Mouse (Mus musculus) embryonic facial prominence, embryonic 11.5 days (tissue): ENCODE measurements around the gene Tmem101. TPM values are rescaled to one million over a fixed set of nuclear protein-coding genes. Genes with fewer than 3 reads are reported as not detected.

ENCODE experiments used
- ATAC-seq: fragments of 200-750 bp; cut with Nextera tagmentation; replicated peaks from 2 replicates; pipeline ENCODE4 v1.8.0; 2017; ENCODE audit warnings: low read depth; ENCODE audit not compliant: insufficient number of reproducible peaks, low FRiP score, low TSS enrichment
- DNase-seq: peaks from one replicate; pipeline ENCODE4 v3.0.0-alpha.2; 2015; ENCODE audit warnings: low spot score
- H3K27ac ChIP-seq: fragments of 300-500 bp; sonication (generic); replicated peaks from 2 replicates; pipeline ENCODE4 v1.5.1; 2014; ENCODE audit warnings: mild to moderate bottlenecking, low read depth, low read length, control low read depth
- H3K27me3 ChIP-seq: fragments of 300-500 bp; sonication (generic); 2 replicates; pipeline ENCODE4 v1.6.1; 2014; ENCODE audit warnings: mild to moderate bottlenecking, low read length, moderate library complexity, mixed read lengths; ENCODE audit not compliant: control insufficient read depth, insufficient read depth
- H3K36me3 ChIP-seq: fragments of 300-500 bp; sonication (generic); replicated peaks from 2 replicates; pipeline ENCODE4 v1.6.1; 2014; ENCODE audit warnings: low read depth, mild to moderate bottlenecking, low read length, moderate library complexity, mixed read lengths; ENCODE audit not compliant: control insufficient read depth, insufficient read depth
- H3K4me1 ChIP-seq: fragments of 300-500 bp; sonication (generic); 2 replicates; pipeline ENCODE4 v1.6.1; 2014; ENCODE audit warnings: low read length, mixed read lengths; ENCODE audit not compliant: control insufficient read depth, insufficient read depth
- H3K4me2 ChIP-seq: fragments of 300-500 bp; sonication (generic); 2 replicates; pipeline ENCODE4 v1.6.1; 2014; ENCODE audit warnings: low read depth, mild to moderate bottlenecking, control low read depth, low read length, moderate library complexity
- H3K4me3 ChIP-seq: fragments of 300-500 bp; sonication (generic); 2 replicates; pipeline ENCODE4 v1.5.1; 2014; ENCODE audit warnings: low read depth, low read length, control low read depth
- H3K9ac ChIP-seq: fragments of 300-500 bp; sonication (generic); replicated peaks from 2 replicates; pipeline ENCODE4 v1.6.1; 2014; ENCODE audit warnings: mild to moderate bottlenecking, control low read depth, low read length
- H3K9me3 ChIP-seq: fragments of 300-500 bp; sonication (generic); replicated peaks from 2 replicates; pipeline ENCODE4 v1.6.1; 2016; ENCODE audit warnings: mild to moderate bottlenecking, low read length, inconsistent platforms, mixed read lengths; ENCODE audit not compliant: control insufficient read depth
- WGBS: fragments of 180-500 bp; shearing (Covaris S2); extraction: QIAGEN DNeasy Blood & Tissue Kit; methylation state at CpG from one replicate; pipeline ENCODE4 v1.1.7; 2014; 5-methylcytosine and 5-hydroxymethylcytosine counted together
- polyA plus RNA-seq: library from polyadenylated mRNA; unstranded; fragments of >200 nt; fragmentation: Nextera tagmentation; extraction: Ambion mirVana; gene quantifications from 2 replicates; pipeline ENCODE4 v1.2.1, GENCODE M21; 2014

Tmem101 gene
- 37.0 and 37.8 TPM in 2 replicates for polyA plus RNA-seq

DNA sequence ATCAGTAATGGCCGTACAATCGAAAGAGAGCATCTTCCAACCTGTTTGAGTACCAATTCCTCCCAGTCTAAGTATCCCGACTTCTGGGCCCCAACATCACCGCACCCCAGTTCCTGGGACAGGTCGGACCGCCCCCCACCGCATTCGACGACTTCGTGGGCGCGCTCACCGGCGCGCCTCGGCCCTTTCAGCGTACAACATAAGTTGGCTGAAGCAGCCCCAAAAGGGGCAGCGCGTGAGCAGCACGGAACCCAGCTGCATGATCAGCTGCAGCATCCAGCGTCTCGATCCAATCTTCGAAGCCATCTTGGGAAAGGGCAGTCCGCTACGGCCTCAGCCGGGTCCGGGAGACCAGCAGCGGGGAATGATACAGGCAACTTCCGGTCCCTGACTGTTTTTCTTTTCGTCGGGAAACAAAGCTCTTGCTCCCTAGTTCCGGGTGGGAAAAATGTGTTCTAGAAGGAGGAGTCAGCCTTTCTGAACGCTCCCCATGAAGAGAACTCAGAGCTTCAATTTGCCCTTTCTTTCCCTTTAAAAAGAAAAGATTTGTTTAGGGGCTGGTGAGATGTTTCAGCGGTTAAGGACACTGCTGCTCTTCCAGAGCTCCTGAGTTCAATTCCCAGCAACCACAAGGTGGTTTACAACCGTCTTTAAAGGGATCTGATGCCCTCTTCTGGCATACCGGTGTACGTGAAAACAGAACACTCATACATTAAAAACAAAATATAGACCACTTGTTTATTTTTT, at the start of gene Tmem101:
TSS of gene Tmem101 (minus strand) at position 366 of the 747 bp plus-strand sequence.
- Histone ChIP-seq H3K27me3 (no peaks in the 10 kb centered on the region), H3K36me3 (no peaks in the 10 kb centered on the region), H3K9ac (peak within 1 kb of the TSS; percentile 75), H3K4me2 (peak within 1 kb of the TSS; percentile 80), H3K4me1 (no peaks in the 10 kb centered on the region), H3K9me3 (no peaks in the 10 kb centered on the region), H3K27ac (peak within 1 kb of the TSS; percentile 32; the same call in 1 of the 2 replicates), H3K4me3 (peak within 1 kb of the TSS; percentile 88)
- ATAC-seq, result peak; percentile 77
- DNase-seq, result peak; percentile 93
- under 1% methylated on average over 37 of the region's 37 CpGs for WGBS

DNA sequence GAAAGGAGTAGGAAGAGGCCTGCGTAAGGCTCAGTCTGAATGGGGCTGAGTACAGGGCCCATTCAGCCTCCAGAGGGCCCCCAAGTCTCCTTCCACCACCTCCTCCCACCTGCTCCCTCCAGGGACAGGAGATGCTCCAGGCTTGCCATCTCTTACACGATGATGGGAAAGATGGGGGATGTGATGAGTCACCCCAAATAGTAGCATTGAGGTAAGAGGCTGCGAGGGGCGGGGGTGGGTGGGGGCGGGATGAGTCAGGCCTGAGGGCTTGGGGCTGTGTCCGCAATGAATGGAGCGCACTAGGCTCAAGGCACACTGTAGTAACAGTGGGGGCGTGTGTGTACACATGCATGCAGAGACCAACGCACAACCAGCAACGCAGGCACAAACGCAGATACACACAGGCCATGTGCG, 45.2 kb upstream of the Tmem101 start:
- DNase-seq, result no peak
- WGBS, result 80% methylated on average over 12 of the region's 12 CpGs
- Histone ChIP-seq H3K27ac (no peak overlapping the region), H3K9me3 (no peaks in the 10 kb centered on the region), H3K4me3 (no peak overlapping the region), H3K4me1 (no peaks in the 10 kb centered on the region), H3K9ac (no peak overlapping the region), H3K27me3 (no peaks in the 10 kb centered on the region), H3K36me3 (no peaks in the 10 kb centered on the region; the same call in none of the 2 replicates), H3K4me2 (no peak overlapping the region)
- no peak for ATAC-seq

DNA sequence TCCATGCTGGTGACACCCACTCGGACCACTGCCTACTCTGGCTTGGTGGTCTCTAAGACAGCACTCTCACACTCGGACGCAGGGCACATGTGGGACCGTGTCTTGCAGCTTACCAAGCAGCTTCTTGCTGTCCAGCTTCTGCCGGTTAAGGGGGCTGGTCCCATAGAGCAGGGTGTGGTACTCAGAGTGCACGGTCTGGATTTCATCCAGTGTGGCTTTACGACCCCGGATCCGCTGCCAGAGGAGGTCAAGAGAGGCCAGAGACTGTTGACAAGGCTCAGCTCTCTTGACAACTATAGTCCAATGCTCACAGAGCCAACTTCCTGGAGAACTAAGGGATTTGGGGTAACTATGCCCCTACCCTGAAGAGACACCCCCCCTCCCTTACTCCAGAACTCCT, 43.7 kb upstream of the Tmem101 start:
- H3K9ac ChIP-seq, result no peak overlapping the region
- no peak overlapping the region for H3K27ac ChIP-seq
- H3K4me2 ChIP-seq, result no peak overlapping the region
- peaks cover 3% of the 10 kb centered on the region for H3K36me3 ChIP-seq
- no peaks in the 10 kb centered on the region for H3K9me3 ChIP-seq
- no peaks in the 10 kb centered on the region for H3K27me3 ChIP-seq
- no peak overlapping the region for H3K4me3 ChIP-seq
- ATAC-seq (no peak), DNase-seq (no peak)
- 75% methylated on average over 9 of the region's 9 CpGs for WGBS
- H3K4me1 ChIP-seq, result no peaks in the 10 kb centered on the region

- H3K9ac ChIP-seq, result no peak overlapping the region
- H3K27me3 ChIP-seq, result no peaks in the 10 kb centered on the region
- H3K9me3 ChIP-seq, result no peaks in the 10 kb centered on the region
- H3K36me3 ChIP-seq, result peaks cover 3% of the 10 kb centered on the region
- DNase-seq, result no peak
- ATAC-seq, result no peak
- WGBS, result 68% methylated on average over 6 of the region's 6 CpGs
- no peak overlapping the region for H3K4me2 ChIP-seq
- no peak overlapping the region for H3K27ac ChIP-seq
- H3K4me1 ChIP-seq, result no peaks in the 10 kb centered on the region
- no peak overlapping the region for H3K4me3 ChIP-seq
Observed at GRCm38 (mm10) chr11:102198245-102198644, 42.0 kb upstream of the Tmem101 start.

DNA sequence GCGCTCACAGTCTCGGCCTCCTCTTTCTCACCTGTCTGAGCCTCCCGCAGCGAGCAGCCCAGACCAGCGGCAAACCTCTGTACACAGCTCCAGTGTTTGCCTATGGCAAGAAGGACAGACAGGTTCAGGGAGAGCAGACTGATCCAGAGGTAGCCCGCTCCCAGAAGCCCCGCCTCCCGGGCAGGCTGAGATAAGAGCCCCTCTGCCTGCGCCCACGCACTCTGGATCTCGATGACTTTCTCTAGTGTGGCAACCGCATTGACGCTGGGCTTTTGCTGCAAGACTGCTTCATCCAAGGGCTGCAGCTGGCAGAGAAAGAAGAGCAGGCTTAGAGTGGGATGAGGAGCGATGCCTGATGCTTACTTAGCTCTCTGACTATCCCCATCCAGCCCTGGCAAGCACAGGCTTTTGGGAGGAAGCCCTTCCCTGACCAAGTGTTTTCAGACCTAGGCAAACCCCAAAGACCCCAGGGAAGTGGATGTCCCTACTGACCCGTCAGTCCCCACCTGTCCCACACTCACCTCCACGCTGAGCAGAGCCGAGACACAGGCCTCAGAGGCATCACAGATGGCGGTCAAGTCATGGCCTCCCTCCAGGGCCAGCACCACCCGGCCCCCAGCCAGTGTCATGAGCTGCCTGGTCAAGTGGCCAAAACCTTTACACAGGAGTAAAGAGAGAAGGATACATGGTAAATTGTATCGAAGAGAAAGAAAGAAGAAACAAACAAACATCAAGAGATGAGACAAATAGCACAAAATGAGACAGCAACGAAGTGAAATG, 40.0 kb upstream of the Tmem101 start:
- Histone ChIP-seq H3K4me3 (no peak overlapping the region), H3K4me2 (no peak overlapping the region), H3K9ac (no peak overlapping the region), H3K9me3 (no peaks in the 10 kb centered on the region), H3K4me1 (no peaks in the 10 kb centered on the region), H3K27me3 (no peaks in the 10 kb centered on the region), H3K27ac (no peak overlapping the region), H3K36me3 (peaks cover 3% of the 10 kb centered on the region)
- ATAC-seq (no peak), DNase-seq (no peak)
- 90% methylated on average over 21 of the region's 21 CpGs for WGBS

DNA sequence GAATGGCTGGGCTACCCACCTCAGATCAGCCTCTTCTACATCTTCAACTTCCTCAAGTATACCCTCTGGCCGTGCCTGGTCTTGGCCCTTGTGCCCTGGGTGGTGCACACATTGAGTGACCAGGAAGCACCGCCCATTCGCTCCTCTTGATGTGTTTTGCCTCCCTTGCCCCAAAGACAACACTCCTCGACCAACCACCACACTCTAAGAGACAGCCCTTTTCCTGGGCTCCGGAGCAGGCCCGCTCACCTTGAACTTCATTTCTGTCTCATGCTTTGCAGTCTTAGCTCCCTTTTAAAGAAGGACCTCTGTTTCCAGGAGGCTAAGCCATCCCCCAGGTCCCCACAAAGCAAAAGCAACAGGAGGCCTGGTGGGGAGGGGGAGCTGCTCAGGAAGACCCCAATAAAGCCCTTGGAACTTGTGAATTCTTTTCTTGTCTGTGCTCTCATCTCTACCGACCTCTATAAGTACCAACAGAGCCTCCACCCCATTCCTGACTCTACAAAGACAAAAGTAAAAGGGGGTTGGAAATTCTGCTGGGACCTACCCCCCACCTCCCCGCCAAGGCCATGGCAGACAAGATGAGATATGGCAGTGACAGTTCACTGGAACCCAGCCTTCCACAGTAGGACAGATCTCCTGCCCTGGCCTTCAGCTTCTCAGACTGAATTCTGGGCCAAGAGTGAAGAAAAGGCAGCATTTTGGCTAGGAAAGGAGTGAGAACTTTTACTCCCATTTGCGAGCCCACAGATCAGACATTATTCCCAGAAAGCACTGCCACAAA, 37.6 kb upstream of the Tmem101 start:
- no peaks in the 10 kb centered on the region for H3K4me1 ChIP-seq
- H3K36me3 ChIP-seq, result peaks cover 3% of the 10 kb centered on the region
- H3K4me2 ChIP-seq, result no peak overlapping the region
- no peaks in the 10 kb centered on the region for H3K27me3 ChIP-seq
- WGBS, result 84% methylated on average over 9 of the region's 9 CpGs
- H3K4me3 ChIP-seq, result no peak overlapping the region
- H3K9ac ChIP-seq, result no peak overlapping the region
- DNase-seq, result no peak
- no peak overlapping the region for H3K27ac ChIP-seq
- H3K9me3 ChIP-seq, result no peaks in the 10 kb centered on the region
- no peak for ATAC-seq

DNA sequence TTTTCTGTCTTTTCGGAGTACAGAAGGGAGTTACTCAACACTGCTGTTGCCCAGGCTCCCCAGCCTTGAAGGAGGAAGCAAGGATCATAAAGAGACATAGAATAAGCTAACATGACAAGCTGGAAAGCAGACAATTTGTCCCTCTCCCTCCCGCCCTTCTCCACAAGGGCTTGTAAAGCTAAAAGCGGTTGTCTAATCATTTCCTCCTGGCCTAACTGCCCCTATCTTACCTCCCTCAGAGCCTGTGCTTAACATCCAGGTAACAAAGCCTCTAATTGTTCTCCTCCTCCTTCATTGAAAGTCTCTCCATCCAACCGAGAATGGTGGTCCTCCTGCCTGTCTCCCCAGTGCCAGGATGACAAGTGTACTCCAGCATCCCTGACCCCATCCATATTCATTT, 34.6 kb upstream of the Tmem101 start:
- peak overlapping the region; percentile 73 for H3K4me2 ChIP-seq
- 48% methylated on average over 4 of the region's 4 CpGs for WGBS

More for the DNA sequence above, 34.6 kb upstream of the Tmem101 start:
- no peak for ATAC-seq
- no peak overlapping the region for H3K4me3 ChIP-seq
- peaks cover 1% of the 10 kb centered on the region for H3K36me3 ChIP-seq
- H3K4me1 ChIP-seq, result no peaks in the 10 kb centered on the region
- H3K9me3 ChIP-seq, result no peaks in the 10 kb centered on the region
- no peaks in the 10 kb centered on the region for H3K27me3 ChIP-seq
- H3K27ac ChIP-seq, result no peak overlapping the region
- DNase-seq, result no peak
- H3K9ac ChIP-seq, result 0 out of 2 replicates have a peak overlapping the region, but pooled peaks have one; percentile 23
